In genomic region chr5:106615006-106615405, GRCm38 (mm10) we compare ENCODE assay signal across 41 mouse cellular contexts. TPM values are rescaled to one million over a fixed set of nuclear protein-coding genes. Genes with fewer than 3 reads are reported as not detected.
DNase-seq lines count a peak whose midpoint lies in the region; ATAC-seq and TF ChIP-seq lines count a peak whose summit lies in the region.
"Had no signal": no experiment of that assay in that cellular context is flagged by ENCODE, and none has a peak within 500 bp of the region (broad histone marks: within the 10 kb centered on the region; RNA-seq: fewer than 3 reads in every experiment).

No protein-coding gene starts in this region.

- H3K79me2 ChIP-seq in heart, adult 2 months (replicated peaks; ENCODE audit: control insufficient read depth, insufficient read depth, low read length), result no peaks in the 10 kb centered on the region

- no peaks in the 10 kb centered on the region for H3K27me3 ChIP-seq in heart, adult 2 months (ENCODE audit: control insufficient read depth, insufficient read depth, low read length)
- no peaks in the 10 kb centered on the region for H3K27me3 ChIP-seq in heart, embryonic 12.5 days (replicated peaks)
- no peaks in the 10 kb centered on the region for H3K27me3 ChIP-seq in liver, embryonic 11.5 days (replicated peaks; ENCODE audit: control insufficient read depth, insufficient read depth, low read length)
- H3K27me3 ChIP-seq: hindbrain, embryonic 15.5 days; limb, embryonic 15.5 days; neural tube, embryonic 12.5 days had no signal

- no peak overlapping the region for H3K9ac ChIP-seq in heart, adult 2 months (ENCODE audit: low read depth, low read length)
- H3K9ac ChIP-seq in heart, embryonic 12.5 days, result no peak overlapping the region
- H3K9ac ChIP-seq in liver, embryonic 11.5 days (ENCODE audit: low read depth, low read length), result no peak overlapping the region
- H3K9ac ChIP-seq: hindbrain, embryonic 15.5 days; limb, embryonic 15.5 days; liver, embryonic 14.5 days; neural tube, embryonic 12.5 days had no signal

- no peak for DNase-seq in heart, adult 2 months
- peak; percentile 32 to 70 for DNase-seq in layer of hippocampus, adult 18-20 months (ENCODE audit: low spot score in 2 of 2)
- DNase-seq in layer of hippocampus, postnatal 10 days (ENCODE audit: low spot score in 2 of 2), result no peak
- no peak for DNase-seq in liver, embryonic 11.5 days (ENCODE audit: low spot score)
- no peak for DNase-seq in urinary bladder, postnatal 10 days (ENCODE audit: low spot score)
- DNase-seq: adrenal gland, postnatal 25 days; cerebellum, adult 2 months; cerebellum, postnatal 14 days; gastrocnemius, postnatal 10 days; kidney, adult 11 months; kidney, postnatal 14 days; lung, adult 2 months; lung, postnatal 10 days; right cerebral cortex, adult 18-20 months; spleen, adult 18-20 months; thymus, postnatal 25 days had no signal

- H3K9me3 ChIP-seq in heart, embryonic 12.5 days (replicated peaks), result no peaks in the 10 kb centered on the region
- H3K9me3 ChIP-seq in liver, embryonic 11.5 days (ENCODE audit: control insufficient read depth, low read length), result no peaks in the 10 kb centered on the region
- H3K9me3 ChIP-seq: hindbrain, embryonic 10.5 days; hindbrain, embryonic 15.5 days; limb, embryonic 10.5 days; limb, embryonic 15.5 days; neural tube, embryonic 12.5 days had no signal

- no peak for TF ChIP-seq POLR2A in heart, adult 2 months (IDR thresholded peaks at IDR 0.05; ENCODE audit: insufficient read depth, low read depth, low read length)
- TF ChIP-seq POLR2A in bone marrow macrophage, adult 2 months (IDR thresholded peaks at IDR 0.05; ENCODE audit: borderline replicate concordance, low read depth, low read length), result no peak

- peaks cover 4% of the 10 kb centered on the region for H3K4me1 ChIP-seq in heart, adult 2 months (ENCODE audit: control insufficient read depth, insufficient read depth, low read length)
- 0 out of 2 replicates have a peak, but pooled peaks cover 6% of the 10 kb centered on the region for H3K4me1 ChIP-seq in heart, embryonic 12.5 days (replicated peaks)
- H3K4me1 ChIP-seq in bone marrow macrophage, adult 2 months (ENCODE audit: control insufficient read depth, insufficient read depth, low read length), result peaks cover 19% of the 10 kb centered on the region
- H3K4me1 ChIP-seq in liver, embryonic 11.5 days (replicated peaks; ENCODE audit: control insufficient read depth, insufficient read depth, low read length), result no peaks in the 10 kb centered on the region
- H3K4me1 ChIP-seq: hindbrain, embryonic 10.5 days; hindbrain, embryonic 15.5 days; limb, embryonic 10.5 days; limb, embryonic 15.5 days; neural tube, embryonic 12.5 days had no signal

- WGBS in heart, adult 2 months, result 81% methylated on average over 2 of the region's 2 CpGs
- 86% methylated on average over 2 of the region's 2 CpGs for WGBS in heart, embryonic 12.5 days
- 79% methylated on average over 2 of the region's 2 CpGs for WGBS in liver, embryonic 11.5 days

- H3K4me2 ChIP-seq in heart, embryonic 12.5 days, result no peak overlapping the region
- no peak overlapping the region for H3K4me2 ChIP-seq in liver, embryonic 11.5 days
- H3K4me2 ChIP-seq: hindbrain, embryonic 15.5 days; limb, embryonic 15.5 days; midbrain, embryonic 11.5 days; neural tube, embryonic 12.5 days had no signal

- peak overlapping the region; percentile 53 for H3K27ac ChIP-seq in heart, adult 2 months
- H3K27ac ChIP-seq in heart, embryonic 12.5 days (ENCODE audit: poor library complexity, severe bottlenecking), result no peak overlapping the region
- H3K27ac ChIP-seq in bone marrow macrophage, adult 2 months (ENCODE audit: insufficient read depth, low read depth, low read length), result peak overlapping the region; percentile 69
- H3K27ac ChIP-seq in liver, embryonic 11.5 days (ENCODE audit: low read depth, low read length), result no peak overlapping the region
- H3K27ac ChIP-seq: hindbrain, embryonic 10.5 days; hindbrain, embryonic 15.5 days; limb, embryonic 10.5 days; limb, embryonic 15.5 days; liver, embryonic 14.5 days; neural tube, embryonic 12.5 days had no signal

- intact Hi-C loops in heart, adult 2 months (cut with DNase I), result no loop called here

- H3K4me3 ChIP-seq in heart, adult 2 months, result no peak overlapping the region
- no peak overlapping the region for H3K4me3 ChIP-seq in heart, embryonic 12.5 days
- no peak overlapping the region for H3K4me3 ChIP-seq in bone marrow macrophage, adult 2 months (ENCODE audit: insufficient read depth, low read length)
- H3K4me3 ChIP-seq in liver, embryonic 11.5 days (ENCODE audit: low read depth, low read length), result no peak overlapping the region
- H3K4me3 ChIP-seq: erythroblast, embryonic 14.5 days; hindbrain, embryonic 10.5 days; hindbrain, embryonic 15.5 days; limb, embryonic 10.5 days; limb, embryonic 15.5 days; myocyte; neural tube, embryonic 12.5 days had no signal

- TF ChIP-seq CTCF in heart, adult 2 months (IDR thresholded peaks at IDR 0.05), result no peak
- no peak for TF ChIP-seq CTCF in bone marrow macrophage, adult 2 months (IDR thresholded peaks at IDR 0.05; ENCODE audit: low read depth, low read length)

- H3K36me3 ChIP-seq in heart, adult 2 months (ENCODE audit: control insufficient read depth, insufficient read depth, low read length), result peaks cover 3% of the 10 kb centered on the region; the same call in 1 of the 2 replicates
- H3K36me3 ChIP-seq in heart, embryonic 12.5 days, result peaks cover 42% of the 10 kb centered on the region
- peaks cover 2% of the 10 kb centered on the region; the same call in 1 of the 2 replicates for H3K36me3 ChIP-seq in liver, embryonic 11.5 days (ENCODE audit: control insufficient read depth, insufficient read depth, low read length)

- TF ChIP-seq EP300 in heart, adult 2 months (IDR thresholded peaks at IDR 0.05; ENCODE audit: insufficient read depth, low read depth, low read length), result no peak

- no peak for ATAC-seq in heart, embryonic 12.5 days (ENCODE audit: insufficient number of reproducible peaks, low FRiP score)
- ATAC-seq in liver, embryonic 11.5 days (replicated peaks; ENCODE audit: low FRiP score), result no peak
- ATAC-seq: forebrain, embryonic 16.5 days; inflammation-experienced regulatory T-cells, adult 6 months had no signal

RNA-seq across cellular contexts. Expression of gene Gm17304, which starts 6.1 kb away (rescaled TPM):
- not detected for total RNA-seq in heart, adult 2 months (2021)
- not detected in 2 replicates for polyA plus RNA-seq in heart, adult 2 months (2012; rRNA removed)
- polyA plus RNA-seq in heart, embryonic 12.5 days (2016; fragmentation: Nextera tagmentation; extraction: Ambion mirVana), result not detected in 2 replicates
- not detected for total RNA-seq in layer of hippocampus, adult 18-20 months (2021)
- not detected for total RNA-seq in layer of hippocampus, postnatal 10 days (2021)
- not detected in 2 replicates for polyA plus RNA-seq in bone marrow macrophage, adult 2 months (2012; ENCODE audit: insufficient read depth, insufficient read length, missing spikeins)
- not detected in 2 replicates for polyA plus RNA-seq in liver, embryonic 11.5 days (2014; fragmentation: Nextera tagmentation; extraction: Ambion mirVana)
- total RNA-seq: adrenal gland, adult 18-20 months; adrenal gland, postnatal 25 days; gastrocnemius, postnatal 10 days; layer of hippocampus, adult 8-10 months; left cerebral cortex, adult 8-10 months; midbrain, postnatal 0 days had no signal
- polyA plus RNA-seq: brain, embryonic 14.5 days; cerebellum, adult 2 months; cortical plate, adult 2 months; embryonic facial prominence, embryonic 14.5 days; erythroblast, embryonic 14.5 days; forebrain, embryonic 11.5 days; forebrain, embryonic 16.5 days; gonadal fat pad, adult 2 months; heart, postnatal 0 days; hindbrain, embryonic 10.5 days; hindbrain, embryonic 15.5 days; inflammation-experienced regulatory T-cells, adult 6 months; kidney, embryonic 14.5 days; limb, embryonic 10.5 days; limb, embryonic 15.5 days; liver, embryonic 14.5 days; lung, adult 2 months; midbrain, embryonic 11.5 days; midbrain, postnatal 0 days; myocyte; neural tube, embryonic 12.5 days; stomach, embryonic 16.5 days had no signal

Comparison
In these comparisons a context has a peak if more than half of its experiments do, and no peak if none do; other contexts are left out.
1. DNase-seq: peak in layer of hippocampus, adult 18-20 months (2 of 2); none in heart, adult 2 months (0 of 2), layer of hippocampus, postnatal 10 days (0 of 2), liver, embryonic 11.5 days (single experiment) and urinary bladder, postnatal 10 days (single experiment).
2. H3K27ac ChIP-seq: peak in heart, adult 2 months (single experiment) and bone marrow macrophage, adult 2 months (single experiment); none in heart, embryonic 12.5 days (single experiment) and liver, embryonic 11.5 days (single experiment).